Mouse (Mus musculus): ENCODE measurements at regions not wholly inside any gene's neighbourhood (a gene's known extent, or its start where the extent isn't known, plus 50 kb on each side); places are given as distances from the start of the nearest gene placed in this dataset.

DNA sequence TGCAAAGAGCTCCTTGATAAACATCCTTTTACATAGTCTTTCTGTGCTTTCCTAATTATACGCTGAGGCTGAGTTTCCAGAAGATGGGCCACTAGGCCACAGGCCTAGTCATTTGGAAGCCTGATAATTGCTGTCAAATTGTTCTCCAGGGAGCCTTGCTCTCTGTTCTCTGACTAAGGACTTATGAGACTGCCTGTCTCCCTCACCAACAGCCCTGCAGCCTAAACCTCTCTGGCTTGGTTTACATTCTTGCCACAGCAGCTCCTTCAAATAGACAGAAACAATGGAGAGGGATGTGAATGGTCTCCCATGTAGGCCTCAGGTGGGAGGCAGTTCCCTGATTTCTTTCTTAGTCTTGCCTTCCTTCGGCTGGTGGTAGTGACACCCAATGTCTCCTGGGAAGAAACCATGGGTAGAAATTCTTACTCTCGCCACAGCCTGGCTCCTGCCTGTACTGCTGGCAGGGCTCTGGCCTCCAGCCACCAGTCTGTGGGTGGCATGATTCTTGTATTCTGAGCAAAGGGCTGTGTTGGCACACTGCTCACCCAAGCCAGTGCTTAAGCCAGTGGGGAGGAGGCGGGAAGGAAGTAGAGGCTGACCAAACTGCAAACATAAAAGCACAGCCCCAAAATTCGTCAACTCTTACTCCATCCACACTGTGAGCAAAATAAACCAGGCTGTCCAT is 176.2 kb upstream of the Marcks start:
- Histone ChIP-seq H3K27ac (no peak overlapping the region), H3K4me1 (replicated peaks; ENCODE audit: control insufficient read depth in 2 of 2, insufficient read depth in 2 of 2, low read length in 1 of 2) (no peaks in the 10 kb centered on the region), H3K4me3 (ENCODE audit: insufficient read depth in 1 of 2, low read depth in 2 of 2, low read length in 2 of 2) (no peak overlapping the region), H3K9me3 (ENCODE audit: control insufficient read depth, low read length) (no peaks in the 10 kb centered on the region), H3K27me3 (ENCODE audit: control insufficient read depth, insufficient read depth, low read length) (no peaks in the 10 kb centered on the region), H3K4me2 (ENCODE audit: low read depth) (no peak overlapping the region), H3K9ac (replicated peaks) (no peak overlapping the region), H3K36me3 (replicated peaks; ENCODE audit: control insufficient read depth, insufficient read depth, low read depth) (no peaks in the 10 kb centered on the region)
- DNase-seq (ENCODE audit: low read depth in 3 of 3, low spot score in 3 of 3) (no peak), ATAC-seq (ENCODE audit: insufficient read depth) (no peak)
- TF ChIP-seq EP300 (IDR thresholded peaks at IDR 0.05; ENCODE audit: low read depth) (no peak), CTCF (IDR thresholded peaks at IDR 0.05; ENCODE audit: low read depth) (no peak)
- WGBS (ENCODE audit: insufficient replicate concordance) = 54% methylated on average over 5 of the region's 5 CpGs

DNA sequence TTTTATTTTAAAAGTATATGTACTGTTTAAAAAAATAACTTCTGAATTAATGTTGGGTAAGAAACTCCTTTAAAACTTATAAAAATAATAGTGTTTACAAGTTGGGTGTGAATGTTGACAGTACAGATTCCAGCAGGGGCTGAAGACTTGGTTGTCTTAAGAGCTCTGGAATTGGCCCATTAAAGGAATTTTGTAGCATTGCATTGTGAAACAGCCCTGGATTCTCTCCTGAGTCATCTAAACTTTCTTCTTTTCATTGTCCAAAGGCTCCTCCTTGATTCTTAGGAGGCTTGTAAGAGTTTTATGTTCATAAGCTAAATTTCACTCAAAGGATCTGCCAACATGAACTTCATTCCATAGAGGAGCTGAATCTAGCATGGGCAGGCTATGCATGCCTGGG is 174.7 kb upstream of the Marcks start:
- DNase-seq (ENCODE audit: low read depth in 3 of 3, low spot score in 3 of 3) (no peak), ATAC-seq (ENCODE audit: insufficient read depth) (no peak)
- no peaks in the 10 kb centered on the region for H3K4me1 ChIP-seq (replicated peaks; ENCODE audit: control insufficient read depth in 2 of 2, insufficient read depth in 2 of 2, low read length in 1 of 2)
- no peak overlapping the region for H3K27ac ChIP-seq
- TF ChIP-seq EP300 (IDR thresholded peaks at IDR 0.05; ENCODE audit: low read depth) (no peak), CTCF (IDR thresholded peaks at IDR 0.05; ENCODE audit: low read depth) (no peak)
- no peak overlapping the region for H3K9ac ChIP-seq (replicated peaks)
- no peak overlapping the region for H3K4me3 ChIP-seq (ENCODE audit: insufficient read depth in 1 of 2, low read depth in 2 of 2, low read length in 2 of 2)
- no peaks in the 10 kb centered on the region for H3K27me3 ChIP-seq (ENCODE audit: control insufficient read depth, insufficient read depth, low read length)
- H3K4me2 ChIP-seq (ENCODE audit: low read depth) = no peak overlapping the region
- no peaks in the 10 kb centered on the region for H3K9me3 ChIP-seq (ENCODE audit: control insufficient read depth, low read length)
- no peaks in the 10 kb centered on the region for H3K36me3 ChIP-seq (replicated peaks; ENCODE audit: control insufficient read depth, insufficient read depth, low read depth)

DNA sequence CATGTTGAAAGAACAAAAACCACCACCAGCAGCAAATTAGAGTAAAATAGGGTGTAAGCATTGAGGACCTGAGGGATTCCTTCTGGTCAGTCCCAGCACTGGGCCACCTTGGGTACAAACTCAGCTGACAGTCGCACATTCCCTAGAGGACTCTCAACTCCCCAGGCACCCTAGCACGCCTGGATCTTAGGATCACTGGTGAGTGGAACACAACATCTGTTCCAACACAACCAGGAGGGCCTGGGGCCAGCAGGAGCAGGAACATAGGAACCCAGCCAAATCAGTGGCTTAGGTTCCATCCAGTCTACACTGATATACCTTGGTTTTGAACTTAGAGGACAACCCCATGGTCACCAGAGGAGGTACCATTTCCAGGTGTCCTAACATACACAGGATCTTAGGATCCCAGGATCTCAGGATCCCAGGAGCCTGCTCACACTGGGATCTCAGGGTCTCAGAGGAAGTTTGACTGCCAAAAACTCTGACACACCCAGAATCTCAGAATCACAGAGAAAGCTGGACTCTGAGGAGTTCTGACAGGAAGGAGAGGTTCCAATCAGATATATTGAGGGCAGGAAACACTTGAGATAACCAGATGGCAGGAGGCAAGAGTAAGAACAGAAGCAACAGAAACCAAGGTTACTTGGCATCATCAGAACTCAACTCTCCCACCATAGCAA is 171.7 kb upstream of the Marcks start:
- H3K9me3 ChIP-seq (ENCODE audit: control insufficient read depth, low read length) = no peaks in the 10 kb centered on the region
- no peaks in the 10 kb centered on the region for H3K4me1 ChIP-seq (replicated peaks; ENCODE audit: control insufficient read depth in 2 of 2, insufficient read depth in 2 of 2, low read length in 1 of 2)
- no peaks in the 10 kb centered on the region for H3K27me3 ChIP-seq (ENCODE audit: control insufficient read depth, insufficient read depth, low read length)
- TF ChIP-seq EP300 (IDR thresholded peaks at IDR 0.05; ENCODE audit: low read depth) (no peak), CTCF (IDR thresholded peaks at IDR 0.05; ENCODE audit: low read depth) (no peak)
- H3K4me3 ChIP-seq (ENCODE audit: insufficient read depth in 1 of 2, low read depth in 2 of 2, low read length in 2 of 2) = no peak overlapping the region
- 52% methylated on average over 2 of the region's 2 CpGs for WGBS (ENCODE audit: insufficient replicate concordance)
- H3K4me2 ChIP-seq (ENCODE audit: low read depth) = no peak overlapping the region
- H3K9ac ChIP-seq (replicated peaks) = no peak overlapping the region
- no peaks in the 10 kb centered on the region for H3K36me3 ChIP-seq (replicated peaks; ENCODE audit: control insufficient read depth, insufficient read depth, low read depth)
- DNase-seq (ENCODE audit: low read depth in 3 of 3, low spot score in 3 of 3) (no peak), ATAC-seq (ENCODE audit: insufficient read depth) (no peak)
- no peak overlapping the region for H3K27ac ChIP-seq

DNA sequence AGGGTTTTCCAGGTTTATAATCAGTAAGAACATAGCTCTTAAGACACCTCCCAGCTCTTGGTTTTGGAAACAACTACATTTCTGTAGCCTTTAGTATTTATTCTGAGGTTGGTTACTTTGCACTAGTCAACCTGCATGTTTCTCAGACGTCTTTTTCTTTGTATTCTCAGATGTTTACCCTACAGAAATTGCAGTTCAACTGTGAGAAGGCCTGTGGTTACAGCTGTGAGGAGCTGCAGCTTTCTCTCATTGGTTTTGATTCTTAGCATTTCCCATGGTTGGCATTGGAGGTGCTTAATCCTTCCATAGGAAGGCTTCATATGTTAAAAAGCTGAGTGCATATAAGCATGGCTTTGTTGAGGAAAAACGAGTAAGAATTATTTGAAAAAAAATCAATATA is 165.9 kb upstream of the Marcks start:
- TF ChIP-seq EP300 (IDR thresholded peaks at IDR 0.05; ENCODE audit: low read depth) (no peak), CTCF (IDR thresholded peaks at IDR 0.05; ENCODE audit: low read depth) (no peak)
- no peaks in the 10 kb centered on the region for H3K9me3 ChIP-seq (ENCODE audit: control insufficient read depth, low read length)
- H3K27me3 ChIP-seq (ENCODE audit: control insufficient read depth, insufficient read depth, low read length) = no peaks in the 10 kb centered on the region
- no peak overlapping the region for H3K27ac ChIP-seq
- H3K9ac ChIP-seq (replicated peaks) = no peak overlapping the region
- ATAC-seq (ENCODE audit: insufficient read depth) = no peak
- no peaks in the 10 kb centered on the region for H3K4me1 ChIP-seq (replicated peaks; ENCODE audit: control insufficient read depth in 2 of 2, insufficient read depth in 2 of 2, low read length in 1 of 2)
- no peak overlapping the region for H3K4me2 ChIP-seq (ENCODE audit: low read depth)
- 16% methylated on average over 2 of the region's 2 CpGs for WGBS (ENCODE audit: insufficient replicate concordance)
- no peaks in the 10 kb centered on the region for H3K36me3 ChIP-seq (replicated peaks; ENCODE audit: control insufficient read depth, insufficient read depth, low read depth)
- DNase-seq (ENCODE audit: low read depth in 3 of 3, low spot score in 3 of 3) = no peak
- H3K4me3 ChIP-seq (ENCODE audit: insufficient read depth in 1 of 2, low read depth in 2 of 2, low read length in 2 of 2) = no peak overlapping the region

DNA sequence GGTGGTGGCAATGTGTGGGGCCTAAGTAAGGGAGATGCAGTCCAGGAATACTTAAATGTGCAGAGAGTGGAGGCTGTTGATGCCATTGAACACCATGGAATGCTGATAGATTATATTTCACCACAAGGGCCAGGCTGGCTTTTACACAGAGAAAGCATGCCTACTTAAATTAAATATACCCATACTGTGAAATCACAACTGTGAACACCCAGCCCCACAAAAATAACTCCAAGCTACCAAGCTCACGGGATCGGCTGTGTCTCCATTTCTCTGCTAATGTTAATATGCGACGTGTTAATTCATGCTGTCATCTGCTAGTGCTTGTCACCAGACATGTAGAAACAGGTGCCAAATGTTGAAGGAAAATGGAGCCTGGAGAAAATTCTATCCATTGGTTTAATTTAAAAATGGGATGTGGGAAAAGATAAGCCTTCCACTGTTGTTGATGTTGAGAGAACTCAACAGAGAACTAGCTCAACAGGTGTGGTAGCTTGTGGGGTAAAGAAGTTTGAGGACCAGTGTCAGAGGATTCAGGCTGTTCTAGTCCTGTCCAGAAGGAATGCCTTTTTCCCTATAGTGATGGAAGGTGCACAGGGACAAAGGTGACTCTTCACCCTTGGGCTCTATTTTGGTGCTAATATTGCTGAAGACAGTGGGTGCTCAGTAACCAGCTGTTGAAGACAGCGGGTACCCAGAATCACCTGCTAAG is 161.6 kb upstream of the Marcks start:
- TF ChIP-seq EP300 (IDR thresholded peaks at IDR 0.05; ENCODE audit: low read depth) (no peak), CTCF (IDR thresholded peaks at IDR 0.05; ENCODE audit: low read depth) (no peak)
- no peaks in the 10 kb centered on the region for H3K4me1 ChIP-seq (replicated peaks; ENCODE audit: control insufficient read depth in 2 of 2, insufficient read depth in 2 of 2, low read length in 1 of 2)
- H3K9me3 ChIP-seq (ENCODE audit: control insufficient read depth, low read length) = no peaks in the 10 kb centered on the region
- no peaks in the 10 kb centered on the region for H3K36me3 ChIP-seq (replicated peaks; ENCODE audit: control insufficient read depth, insufficient read depth, low read depth)
- ATAC-seq (ENCODE audit: insufficient read depth) (no peak), DNase-seq (ENCODE audit: low read depth in 3 of 3, low spot score in 3 of 3) (no peak)
- no peak overlapping the region for H3K27ac ChIP-seq
- H3K4me2 ChIP-seq (ENCODE audit: low read depth) = no peak overlapping the region
- H3K9ac ChIP-seq (replicated peaks) = no peak overlapping the region
- no peaks in the 10 kb centered on the region for H3K27me3 ChIP-seq (ENCODE audit: control insufficient read depth, insufficient read depth, low read length)
- 74% methylated on average over 5 of the region's 5 CpGs for whole genome bisulfite sequencing (ENCODE audit: insufficient replicate concordance)
- no peak overlapping the region for H3K4me3 ChIP-seq (ENCODE audit: insufficient read depth in 1 of 2, low read depth in 2 of 2, low read length in 2 of 2)
